Mouse (Mus musculus): ENCODE measurements around the gene Rnf227. TPM values are rescaled to one million over a fixed set of nuclear protein-coding genes. Genes with fewer than 3 reads are reported as not detected.

The Rnf227 gene
- polyA plus RNA-seq, 1 experiment = 3.3 TPM

DNA sequence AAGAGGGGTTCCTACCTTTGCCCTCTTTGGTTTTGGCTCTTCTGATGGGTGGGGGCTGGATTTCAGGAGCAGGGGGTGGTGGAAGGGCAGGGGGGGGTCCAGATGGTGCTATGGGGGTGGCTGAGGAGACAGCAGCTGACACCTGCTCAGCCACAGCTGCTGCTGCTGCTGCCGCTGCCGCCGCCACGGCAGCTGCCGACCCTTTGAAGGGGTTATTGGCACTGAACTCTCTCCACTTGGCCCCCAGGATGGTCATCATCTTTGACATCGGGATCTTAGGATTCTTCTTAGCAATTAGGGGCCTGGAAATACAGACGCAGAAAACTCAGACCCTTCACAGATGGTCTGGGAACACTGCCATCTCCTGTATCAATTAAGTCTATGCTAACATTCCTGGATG lies 21.8 kb downstream of the Rnf227 start:
- TF ChIP-seq POLR2A (IDR thresholded peaks at IDR 0.05; ENCODE audit: insufficient read depth, low read length) (no peak), CTCF (IDR thresholded peaks at IDR 0.05; ENCODE audit: low read depth, low read length) (no peak)
- H3K36me3 ChIP-seq (ENCODE audit: control insufficient read depth, insufficient read depth, low read length, poor library complexity, severe bottlenecking) = no peaks in the 10 kb centered on the region
- no peaks in the 10 kb centered on the region for H3K27me3 ChIP-seq (ENCODE audit: control insufficient read depth, insufficient read depth, low read length, poor library complexity, severe bottlenecking)
- H3K9ac ChIP-seq (ENCODE audit: low read depth, poor library complexity, severe bottlenecking) = no peak overlapping the region
- peaks cover 4% of the 10 kb centered on the region for H3K4me1 ChIP-seq (ENCODE audit: control insufficient read depth, insufficient read depth, low read length)
- H3K27ac ChIP-seq (ENCODE audit: insufficient read depth, low read length) = no peak overlapping the region
- H3K4me3 ChIP-seq (ENCODE audit: low read depth, low read length) = no peak overlapping the region
- no peaks in the 10 kb centered on the region for H3K9me3 ChIP-seq (replicated peaks; ENCODE audit: control insufficient read depth, insufficient read depth, low read length, poor library complexity, severe bottlenecking)

DNA sequence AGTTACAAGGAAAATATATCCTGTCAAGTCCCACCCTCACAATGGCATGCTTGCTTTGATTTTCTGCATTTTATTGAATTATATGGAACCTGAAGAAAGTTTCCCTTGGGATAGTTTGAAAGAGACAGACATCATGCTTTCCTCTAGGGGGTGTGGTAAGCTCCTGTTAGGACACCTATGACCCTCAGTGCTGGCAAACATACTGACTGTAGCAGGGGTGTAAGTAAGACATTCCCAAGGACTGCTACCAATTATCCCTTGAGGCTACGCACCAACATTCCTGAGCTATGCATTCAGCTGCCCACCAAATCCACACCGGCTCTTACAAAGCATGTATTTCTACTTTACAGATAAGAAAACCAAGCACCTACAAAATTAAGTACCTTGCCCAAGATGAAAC lies 22.2 kb downstream of the Rnf227 start:
- Histone ChIP-seq H3K9ac (ENCODE audit: low read depth, poor library complexity, severe bottlenecking) (no peak overlapping the region), H3K4me1 (ENCODE audit: control insufficient read depth, insufficient read depth, low read length) (peaks cover 4% of the 10 kb centered on the region)

DNA sequence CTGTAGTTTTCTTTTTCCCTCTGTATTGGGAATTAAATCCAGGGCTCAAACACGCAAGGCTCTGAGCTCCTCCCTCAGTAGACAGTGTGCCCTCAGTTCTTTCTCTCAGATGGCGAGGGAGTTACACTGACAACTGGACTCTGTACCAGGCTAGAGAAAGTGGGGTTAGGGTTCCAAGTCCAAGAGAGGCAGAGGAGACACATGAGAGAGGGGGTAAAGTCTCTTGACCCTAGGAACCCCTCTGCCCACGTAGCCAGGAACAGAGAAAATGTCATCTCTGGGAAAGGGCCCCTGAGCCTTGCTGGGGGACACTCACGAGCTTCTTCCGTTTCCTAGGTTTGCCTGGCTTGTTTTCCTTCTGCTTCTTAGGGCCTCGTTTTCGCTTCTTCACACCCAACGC lies 24.1 kb downstream of the Rnf227 start:
- Histone ChIP-seq H3K27ac (ENCODE audit: insufficient read depth, low read length) (no peak overlapping the region), H3K27me3 (ENCODE audit: control insufficient read depth, insufficient read depth, low read length, poor library complexity, severe bottlenecking) (peaks cover 14% of the 10 kb centered on the region), H3K4me1 (ENCODE audit: control insufficient read depth, insufficient read depth, low read length) (peaks cover 4% of the 10 kb centered on the region), H3K9ac (ENCODE audit: low read depth, poor library complexity, severe bottlenecking) (no peak overlapping the region), H3K36me3 (ENCODE audit: control insufficient read depth, insufficient read depth, low read length, poor library complexity, severe bottlenecking) (no peaks in the 10 kb centered on the region), H3K4me3 (ENCODE audit: low read depth, low read length) (no peak overlapping the region), H3K9me3 (replicated peaks; ENCODE audit: control insufficient read depth, insufficient read depth, low read length, poor library complexity, severe bottlenecking) (no peaks in the 10 kb centered on the region)
- TF ChIP-seq CTCF (IDR thresholded peaks at IDR 0.05; ENCODE audit: low read depth, low read length) (no peak), POLR2A (IDR thresholded peaks at IDR 0.05; ENCODE audit: insufficient read depth, low read length) (no peak)

More for the DNA sequence above, 22.2 kb downstream of the Rnf227 start:
- H3K9me3 ChIP-seq (replicated peaks; ENCODE audit: control insufficient read depth, insufficient read depth, low read length, poor library complexity, severe bottlenecking) = no peaks in the 10 kb centered on the region
- H3K36me3 ChIP-seq (ENCODE audit: control insufficient read depth, insufficient read depth, low read length, poor library complexity, severe bottlenecking) = no peaks in the 10 kb centered on the region
- no peak overlapping the region for H3K27ac ChIP-seq (ENCODE audit: insufficient read depth, low read length)
- TF ChIP-seq EP300 (IDR thresholded peaks at IDR 0.05; ENCODE audit: insufficient read depth, low read depth, low read length) (no peak), CTCF (IDR thresholded peaks at IDR 0.05; ENCODE audit: low read depth, low read length) (no peak), POLR2A (IDR thresholded peaks at IDR 0.05; ENCODE audit: insufficient read depth, low read length) (no peak)
- no peak overlapping the region for H3K4me3 ChIP-seq (ENCODE audit: low read depth, low read length)
- H3K27me3 ChIP-seq (ENCODE audit: control insufficient read depth, insufficient read depth, low read length, poor library complexity, severe bottlenecking) = peaks cover 2% of the 10 kb centered on the region; the same call in 1 of the 2 replicates

DNA sequence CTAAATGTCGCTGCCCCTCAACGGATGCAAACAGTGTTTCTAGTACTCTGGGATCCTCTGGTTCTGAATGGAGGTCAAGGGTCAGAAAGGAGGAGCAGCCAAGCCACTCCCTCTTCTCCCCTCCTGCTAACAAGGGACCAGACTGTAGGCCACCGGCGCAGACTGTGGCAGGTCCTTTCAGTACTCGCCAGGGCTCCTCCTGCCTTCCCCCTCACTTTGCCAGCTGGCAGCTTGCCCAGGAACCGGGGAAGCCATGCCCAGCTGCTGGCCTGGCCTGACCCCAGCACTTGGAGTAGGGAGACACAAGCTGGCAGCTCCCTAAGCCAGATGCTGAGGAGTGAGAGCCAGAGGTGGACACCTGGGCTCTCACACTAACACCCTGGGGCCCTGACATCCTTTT lies 24.6 kb downstream of the Rnf227 start:
- no peaks in the 10 kb centered on the region for H3K36me3 ChIP-seq (ENCODE audit: control insufficient read depth, insufficient read depth, low read length, poor library complexity, severe bottlenecking)
- H3K9ac ChIP-seq (ENCODE audit: low read depth, poor library complexity, severe bottlenecking) = no peak overlapping the region
- no peak overlapping the region for H3K27ac ChIP-seq (ENCODE audit: insufficient read depth, low read length)
- peaks cover 4% of the 10 kb centered on the region for H3K4me1 ChIP-seq (ENCODE audit: control insufficient read depth, insufficient read depth, low read length)
- TF ChIP-seq CTCF (IDR thresholded peaks at IDR 0.05; ENCODE audit: low read depth, low read length) = no peak
- TF ChIP-seq EP300 (IDR thresholded peaks at IDR 0.05; ENCODE audit: insufficient read depth, low read depth, low read length) = no peak
- TF ChIP-seq POLR2A (IDR thresholded peaks at IDR 0.05; ENCODE audit: insufficient read depth, low read length) = no peak
- peaks cover 14% of the 10 kb centered on the region for H3K27me3 ChIP-seq (ENCODE audit: control insufficient read depth, insufficient read depth, low read length, poor library complexity, severe bottlenecking)
- no peak overlapping the region for H3K4me3 ChIP-seq (ENCODE audit: low read depth, low read length)
- H3K9me3 ChIP-seq (replicated peaks; ENCODE audit: control insufficient read depth, insufficient read depth, low read length, poor library complexity, severe bottlenecking) = no peaks in the 10 kb centered on the region

DNA sequence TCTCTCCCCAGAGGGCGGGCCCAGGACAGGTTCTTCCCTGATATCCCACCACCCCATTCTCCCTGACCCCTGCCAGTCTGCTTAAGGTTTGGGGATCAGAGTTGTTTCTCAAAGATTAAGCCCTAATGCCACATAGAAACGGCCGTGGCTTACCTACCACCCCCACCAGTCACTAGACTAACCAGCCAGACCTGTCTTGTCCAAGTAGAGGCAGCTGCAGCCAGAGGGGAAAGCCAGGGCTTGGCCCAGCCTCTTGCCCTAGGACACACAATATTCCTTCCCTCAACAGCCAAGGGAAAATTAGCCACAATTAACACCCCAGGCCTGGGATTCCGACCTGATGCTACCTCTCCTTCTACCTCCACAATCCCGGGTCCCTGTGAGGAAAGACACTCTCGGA lies 25.5 kb downstream of the Rnf227 start:
- Histone ChIP-seq H3K4me1 (ENCODE audit: control insufficient read depth, insufficient read depth, low read length) (peaks cover 4% of the 10 kb centered on the region), H3K27ac (ENCODE audit: insufficient read depth, low read length) (no peak overlapping the region), H3K9ac (ENCODE audit: low read depth, poor library complexity, severe bottlenecking) (peak overlapping the region; percentile 62), H3K4me3 (ENCODE audit: low read depth, low read length) (peak overlapping the region; percentile 46), H3K27me3 (ENCODE audit: control insufficient read depth, insufficient read depth, low read length, poor library complexity, severe bottlenecking) (peaks cover 14% of the 10 kb centered on the region), H3K9me3 (replicated peaks; ENCODE audit: control insufficient read depth, insufficient read depth, low read length, poor library complexity, severe bottlenecking) (no peaks in the 10 kb centered on the region), H3K36me3 (ENCODE audit: control insufficient read depth, insufficient read depth, low read length, poor library complexity, severe bottlenecking) (no peaks in the 10 kb centered on the region)
- no peak for TF ChIP-seq POLR2A (IDR thresholded peaks at IDR 0.05; ENCODE audit: insufficient read depth, low read length)
- TF ChIP-seq EP300 (IDR thresholded peaks at IDR 0.05; ENCODE audit: insufficient read depth, low read depth, low read length) = no peak
- TF ChIP-seq CTCF (IDR thresholded peaks at IDR 0.05; ENCODE audit: low read depth, low read length) = no peak

DNA sequence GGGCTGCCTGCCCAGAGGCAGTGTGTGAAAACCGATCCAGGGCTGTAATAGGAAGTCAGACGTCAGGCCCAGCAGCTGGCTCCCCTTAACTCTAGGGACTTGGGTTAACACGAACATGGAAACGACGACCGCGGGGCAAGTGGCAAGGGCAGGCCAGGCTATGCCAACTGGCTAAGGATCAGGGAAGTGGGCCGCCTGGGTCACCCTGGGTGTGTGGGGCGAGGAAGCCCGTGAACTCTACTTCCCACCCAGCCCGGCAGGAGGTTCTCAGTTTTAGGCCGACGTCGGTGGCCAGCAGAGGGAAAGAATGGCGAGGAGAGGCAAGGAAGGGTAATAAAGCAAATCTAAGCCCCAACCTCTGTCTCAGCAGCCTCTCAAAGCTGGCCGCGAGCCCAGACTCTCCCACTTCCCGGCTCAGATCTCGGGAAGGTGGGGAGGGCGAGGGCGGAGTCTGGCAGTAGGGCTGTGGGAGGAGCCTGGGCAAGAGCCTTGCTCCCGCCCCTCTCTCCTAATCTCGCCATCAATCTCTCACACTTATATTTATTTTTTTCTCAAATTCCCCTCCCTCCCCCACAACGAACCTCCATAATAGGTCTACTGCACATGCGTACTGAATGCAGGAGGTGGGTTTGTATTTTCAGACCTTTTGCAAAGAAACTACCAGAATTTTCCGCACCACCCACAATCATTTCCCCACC lies 26.0 kb downstream of the Rnf227 start:
- H3K9ac ChIP-seq (ENCODE audit: low read depth, poor library complexity, severe bottlenecking) = peak overlapping the region; percentile 62
- no peaks in the 10 kb centered on the region for H3K9me3 ChIP-seq (replicated peaks; ENCODE audit: control insufficient read depth, insufficient read depth, low read length, poor library complexity, severe bottlenecking)
- H3K27me3 ChIP-seq (ENCODE audit: control insufficient read depth, insufficient read depth, low read length, poor library complexity, severe bottlenecking) = peaks cover 14% of the 10 kb centered on the region
- TF ChIP-seq EP300 (IDR thresholded peaks at IDR 0.05; ENCODE audit: insufficient read depth, low read depth, low read length) = no peak
- no peak for TF ChIP-seq CTCF (IDR thresholded peaks at IDR 0.05; ENCODE audit: low read depth, low read length)
- TF ChIP-seq POLR2A (IDR thresholded peaks at IDR 0.05; ENCODE audit: insufficient read depth, low read length) = no peak
- no peak overlapping the region for H3K27ac ChIP-seq (ENCODE audit: insufficient read depth, low read length)
- H3K4me3 ChIP-seq (ENCODE audit: low read depth, low read length) = peak overlapping the region; percentile 46
- H3K4me1 ChIP-seq (ENCODE audit: control insufficient read depth, insufficient read depth, low read length) = peaks cover 4% of the 10 kb centered on the region
- no peaks in the 10 kb centered on the region for H3K36me3 ChIP-seq (ENCODE audit: control insufficient read depth, insufficient read depth, low read length, poor library complexity, severe bottlenecking)
